Mouse (Mus musculus): ENCODE measurements around the gene Eif4h.

The Eif4h gene

DNA sequence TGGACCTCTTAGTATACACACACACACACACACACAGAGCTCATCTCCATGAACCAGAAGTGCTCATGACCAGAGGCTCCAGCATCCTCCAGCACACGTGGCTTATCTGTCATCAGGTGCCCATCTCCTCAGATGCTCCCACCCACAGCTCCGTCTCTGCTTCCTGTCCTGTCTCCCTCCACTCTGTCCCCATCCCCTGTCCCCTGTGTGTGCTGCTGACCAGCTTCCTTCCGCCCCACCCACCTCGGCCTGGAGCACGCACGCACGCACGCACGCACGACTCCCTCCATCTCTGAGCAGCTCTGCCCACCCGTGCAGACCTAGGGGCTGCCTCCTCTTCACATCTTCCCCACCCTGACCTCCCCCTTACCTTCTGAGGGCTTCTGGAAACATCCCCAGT, 34.9 kb downstream of the Eif4h start:
- DNase-seq: no peak

- no peak for DNase-seq
Measured at GRCm38 (mm10) chr5:134597711-134598110, 41.6 kb downstream of the Eif4h start.

DNA sequence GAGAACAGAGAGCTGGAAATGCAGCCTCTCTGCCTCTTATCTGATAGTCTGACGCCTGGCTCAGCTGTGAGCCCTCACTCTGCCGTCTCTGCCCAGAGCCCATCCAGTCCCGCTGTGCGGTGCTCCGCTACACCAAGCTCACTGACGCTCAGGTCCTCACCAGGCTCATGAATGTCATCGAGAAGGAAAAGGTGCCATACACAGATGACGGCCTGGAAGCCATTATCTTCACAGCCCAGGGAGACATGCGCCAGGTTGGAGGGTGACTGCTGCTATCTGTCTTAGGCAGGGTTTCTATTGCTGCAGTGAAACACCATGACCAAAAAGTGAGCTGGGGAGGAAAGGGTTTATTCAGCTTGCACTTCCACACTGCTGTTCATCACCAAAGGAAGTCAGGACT, 46.2 kb downstream of the Eif4h start:
- no peak for DNase-seq

GRCm38 (mm10) chr5:134592026-134592581, 47.2 kb downstream of the Eif4h start:
- DNase-seq: no peak

GRCm38 (mm10) chr5:134589900-134590299, 49.4 kb downstream of the Eif4h start:
- DNase-seq: no peak

DNA sequence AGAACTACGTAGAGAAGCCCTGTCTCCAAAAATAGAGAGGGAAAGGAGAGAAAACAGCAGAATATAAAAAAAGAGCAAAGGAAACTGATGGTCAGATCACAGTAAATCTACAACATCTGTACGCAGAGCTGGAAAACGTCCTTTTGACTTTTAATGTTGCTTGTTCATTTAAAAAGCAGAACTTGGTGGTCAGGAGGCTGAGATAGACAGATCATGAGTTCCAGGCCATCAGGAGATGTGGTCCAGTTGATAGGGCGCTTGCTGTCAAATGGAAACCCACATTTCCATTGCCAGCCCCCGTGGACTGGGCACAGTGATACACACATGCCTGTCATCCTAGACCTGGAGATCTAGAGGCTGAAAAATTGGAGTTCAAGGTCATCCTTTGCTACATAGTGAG, 54.5 kb downstream of the Eif4h start:
- no peak for DNase-seq

- no peak for DNase-seq
Measured at GRCm38 (mm10) chr5:134583884-134584213, 55.4 kb downstream of the Eif4h start.

- no peak for DNase-seq
Measured at GRCm38 (mm10) chr5:134583006-134583883, 56.0 kb downstream of the Eif4h start.

GRCm38 (mm10) chr5:134582221-134582907, 56.9 kb downstream of the Eif4h start:
- peak; percentile 98 for DNase-seq

DNA sequence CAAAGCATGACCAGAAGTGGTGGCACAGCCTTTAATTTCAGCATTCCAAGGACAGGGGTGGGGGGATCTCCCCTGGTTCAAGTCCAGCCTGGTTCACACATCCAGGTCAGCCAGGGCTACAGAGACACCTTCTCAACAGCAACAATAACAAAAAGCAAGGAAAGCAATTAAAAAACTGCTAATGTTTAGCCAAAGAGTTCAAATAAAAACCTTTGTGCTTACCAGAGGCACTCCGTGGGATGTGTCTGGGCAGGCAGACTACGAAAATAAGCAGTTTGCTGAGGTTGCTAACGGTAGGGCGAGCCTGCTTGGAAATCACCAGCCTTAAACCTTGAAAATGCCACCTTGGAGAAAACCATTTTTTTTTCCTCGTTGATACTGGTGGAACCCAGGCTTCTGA, 58.1 kb downstream of the Eif4h start, which contains the start of gene Rfc2:
Rfc2 (plus strand) TSS at position 221 of the 400 bp plus-strand sequence.
- no peak for DNase-seq

DNA sequence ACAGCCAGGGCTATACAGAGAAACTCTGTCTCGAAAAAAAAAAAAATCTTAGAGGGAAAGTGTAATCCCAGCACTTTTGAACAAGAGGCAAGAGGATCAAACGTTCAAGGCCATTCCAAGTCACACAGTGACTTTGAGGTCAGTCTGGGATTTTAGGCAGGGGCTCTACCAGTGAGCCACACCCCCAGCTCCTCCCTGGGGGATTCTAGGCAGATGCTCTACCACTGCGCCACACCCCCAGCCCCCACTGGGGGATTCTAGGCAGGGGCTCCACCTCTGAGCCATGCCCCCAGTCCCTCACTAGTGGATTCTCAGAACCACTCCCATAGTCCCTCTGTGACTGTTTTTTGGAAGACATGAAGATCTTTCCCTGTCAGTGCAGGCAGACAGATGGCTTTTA, 60.2 kb downstream of the Eif4h start:
- DNase-seq: no peak

DNA sequence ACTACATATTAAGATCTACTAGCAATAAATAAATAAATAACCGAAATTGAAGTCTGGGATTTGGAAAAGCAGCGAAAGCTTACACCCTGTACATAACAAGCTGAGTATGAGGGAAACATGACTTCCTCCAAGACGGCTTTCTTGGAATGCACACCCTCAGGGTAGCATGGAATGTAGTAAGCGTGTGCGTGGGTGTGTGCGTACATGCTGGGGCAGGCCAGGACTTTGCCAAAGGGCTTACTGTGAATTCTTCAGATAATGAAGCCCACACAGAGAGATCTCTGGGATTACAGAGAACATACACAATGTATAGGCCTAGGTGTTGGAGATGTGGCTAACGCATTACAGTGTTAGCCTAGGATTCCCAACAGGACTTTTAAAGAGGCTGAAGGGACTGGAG, 61.8 kb downstream of the Eif4h start:
- no peak for DNase-seq

GRCm38 (mm10) chr5:134576517-134577220, 62.6 kb downstream of the Eif4h start:
- DNase-seq: no peak

GRCm38 (mm10) chr5:134575833-134576232, 63.5 kb downstream of the Eif4h start:
- no peak for DNase-seq

DNA sequence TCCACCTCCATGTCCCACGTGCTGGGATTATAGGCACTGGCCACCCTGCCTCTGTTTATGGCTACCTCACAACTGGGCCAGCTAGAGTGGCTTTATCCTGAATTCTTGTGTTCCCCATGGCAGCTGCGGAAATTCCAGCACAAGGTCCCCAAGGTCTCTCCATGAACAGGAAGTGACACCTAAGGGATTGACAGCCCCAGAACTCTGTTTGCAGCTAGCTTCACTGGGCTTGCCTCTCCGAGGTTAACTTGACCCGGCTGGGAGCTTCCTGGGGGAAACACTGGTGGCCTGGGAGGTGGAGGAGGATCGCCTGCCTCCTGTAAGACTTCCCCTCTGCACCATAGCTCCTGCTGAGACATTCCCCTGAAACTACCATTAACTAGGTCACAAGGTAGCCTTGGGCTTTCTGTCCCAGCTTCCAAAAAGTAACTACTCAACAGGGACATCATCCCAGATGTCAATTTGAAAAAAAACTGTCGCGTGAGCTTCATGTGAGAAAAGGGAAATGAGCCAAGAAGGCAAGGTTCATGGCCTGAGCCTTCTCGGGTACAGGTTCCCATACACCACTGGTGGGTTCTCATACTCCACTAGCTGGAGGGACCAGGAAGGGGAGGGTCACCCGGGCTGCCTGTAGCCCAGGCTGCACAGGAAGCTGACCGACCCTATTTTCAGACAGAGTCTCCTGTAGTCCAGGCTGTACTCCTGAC, 66.6 kb downstream of the Eif4h start:
- DNase-seq: no peak

DNA sequence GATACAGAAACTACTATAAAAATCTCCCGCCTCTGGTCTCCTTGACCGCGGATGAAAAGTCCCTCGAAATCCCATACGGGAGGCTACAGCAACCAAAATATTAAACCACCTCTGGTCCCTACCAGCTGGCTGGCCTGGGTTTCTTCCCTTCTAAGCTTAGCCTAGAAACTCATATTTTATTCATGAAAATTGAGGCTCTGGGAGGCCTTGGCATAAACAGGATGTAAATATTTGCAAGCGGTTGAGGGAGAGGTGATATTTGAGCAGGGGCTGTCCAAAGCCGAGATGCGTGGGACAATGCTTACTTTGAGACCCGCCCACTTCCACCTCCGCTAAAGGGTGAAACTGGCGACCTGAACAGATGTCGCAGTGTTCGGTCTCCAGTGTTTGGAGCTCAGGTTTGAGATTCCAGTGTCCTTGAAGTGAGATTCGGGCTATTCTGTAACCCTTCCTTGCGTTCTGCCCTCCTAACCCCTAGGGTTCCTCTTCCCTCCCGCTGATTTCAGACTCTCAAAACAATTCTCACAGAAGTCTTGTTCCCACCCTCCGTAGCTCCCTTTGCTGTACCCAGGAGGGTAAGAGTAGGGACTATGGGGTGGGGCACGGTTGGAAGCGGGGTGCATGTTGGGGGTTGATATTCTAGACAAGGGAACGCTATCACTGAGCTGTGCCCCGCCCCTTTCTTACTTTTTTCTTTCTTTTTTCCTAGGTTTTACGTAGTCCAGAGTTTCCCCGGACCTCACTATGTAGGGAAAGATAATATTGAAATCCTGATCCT, 67.4 kb downstream of the Eif4h start:
- no peak for DNase-seq

Measured in cerebellum, adult 11 months (tissue).